Mouse (Mus musculus) retina, adult 2 months (tissue): Measurements from ENCODE around the gene Gsap.
"Not testable (repeated sequence)": the region's sequence is repeated elsewhere in the genome, so short reads cannot be mapped to it uniquely, and the experiment has no call there.

Experiments used
- DNase-seq: peaks from one replicate; pipeline ENCODE4 v3.0.0-alpha.2; 2012; ENCODE audit warnings: low read depth, low spot score

Gsap gene

DNA sequence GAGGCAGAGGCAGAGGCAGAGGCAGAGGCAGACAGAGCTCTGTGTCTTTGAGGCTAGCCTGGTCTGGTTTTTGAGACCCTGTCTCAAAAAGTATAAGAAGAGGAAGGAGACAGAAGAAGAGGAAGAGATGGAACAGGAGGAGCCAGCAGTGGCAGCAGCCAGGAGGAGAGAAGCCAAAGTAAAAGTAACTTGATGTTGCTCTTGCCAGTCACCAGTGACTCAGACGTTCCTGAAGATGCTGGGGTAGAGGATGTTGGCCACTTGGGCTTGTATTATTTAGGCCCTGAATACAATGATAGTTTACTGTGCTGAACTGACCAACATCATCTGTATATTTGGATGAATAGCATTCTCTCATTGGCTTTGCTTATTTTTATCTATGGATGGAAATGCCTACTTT is 142.5 kb downstream of the Gsap start:
- no peak for DNase-seq

DNA sequence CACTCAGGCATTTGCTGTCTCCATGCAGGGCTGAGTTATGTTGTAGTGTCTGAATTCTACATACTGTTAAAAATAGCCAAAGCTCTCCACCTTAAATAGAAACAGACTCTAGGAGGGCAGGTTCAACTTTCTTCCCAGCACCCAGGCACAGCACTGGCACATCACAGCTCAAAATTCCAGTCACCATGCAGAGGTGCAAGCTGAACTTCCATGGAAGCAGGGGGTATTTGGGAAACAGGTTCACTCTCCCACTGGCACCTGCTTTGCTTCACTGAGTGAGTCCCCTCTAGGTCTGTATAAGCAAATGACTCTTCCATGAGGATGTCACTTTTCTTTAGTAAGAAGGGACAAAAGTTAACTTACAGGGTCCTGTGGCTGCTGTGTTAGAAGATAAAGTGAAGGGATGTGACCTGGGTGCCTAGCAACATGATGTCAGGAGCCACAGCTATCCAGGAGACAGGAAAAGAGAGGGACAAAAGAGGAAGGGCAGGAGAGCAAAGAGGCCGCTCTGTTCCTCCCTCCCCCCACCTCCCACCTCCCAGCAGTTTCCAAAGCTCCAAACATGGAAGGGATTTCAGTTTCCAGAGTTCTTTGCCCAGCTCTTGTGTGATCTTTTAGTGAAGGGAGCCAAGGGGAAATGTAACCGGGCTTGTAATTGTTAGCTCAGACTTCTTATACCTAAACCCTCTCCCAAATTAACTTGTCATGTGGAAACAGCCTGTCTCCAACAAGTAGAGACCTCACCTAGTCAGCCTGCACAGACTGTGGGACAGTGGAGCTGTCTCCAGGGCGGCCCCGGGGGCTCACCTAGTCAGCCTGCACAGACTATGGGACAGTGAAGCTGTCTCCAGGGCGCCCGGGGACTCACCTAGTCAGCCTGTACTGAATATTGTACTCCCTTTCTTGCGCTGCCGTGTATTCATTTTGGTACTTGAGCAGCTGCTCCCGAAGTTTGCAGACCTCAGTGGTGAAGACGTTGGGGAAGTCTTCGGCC is 143.9 kb downstream of the Gsap start:
- DNase-seq: no peak

DNA sequence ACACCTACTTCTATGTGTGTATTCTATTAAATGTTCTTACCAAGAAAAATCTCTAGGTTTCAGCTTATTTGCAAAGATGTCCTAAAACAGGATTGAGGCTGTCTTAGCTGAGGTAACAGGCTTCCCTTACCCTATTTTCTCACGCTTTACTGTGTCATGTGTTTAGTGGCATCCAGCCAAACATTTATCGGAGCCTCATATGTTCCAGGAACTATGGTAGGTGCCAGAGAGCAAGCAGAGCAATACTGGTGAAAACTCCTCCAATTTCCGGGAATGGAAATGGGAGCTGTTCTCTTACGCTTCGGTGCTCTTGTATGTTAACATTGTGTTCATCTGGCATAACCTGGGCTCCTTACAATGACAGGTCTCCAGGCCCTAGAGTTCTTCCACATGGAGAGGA is 145.6 kb downstream of the Gsap start:
- DNase-seq: no peak

DNA sequence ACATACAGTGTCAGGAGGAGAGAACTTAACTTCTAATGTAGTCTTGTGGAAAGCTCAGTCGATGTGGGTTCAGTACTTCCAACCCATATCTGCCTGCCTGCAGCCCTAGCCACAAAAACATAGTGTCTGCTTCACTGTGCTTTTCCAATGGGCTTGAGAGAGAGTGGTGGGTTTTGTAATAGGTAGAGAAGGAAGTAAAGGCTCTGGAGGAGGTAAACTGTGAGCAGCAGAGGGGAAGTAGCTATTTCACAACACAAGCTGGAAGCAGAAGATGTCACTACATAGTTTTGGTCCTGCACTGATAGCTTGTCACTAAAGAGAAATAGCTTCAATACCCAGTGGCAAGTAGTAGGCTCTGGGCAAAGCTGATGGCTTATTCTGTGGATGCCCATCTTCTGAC is 146.1 kb downstream of the Gsap start:
- DNase-seq: no peak

DNA sequence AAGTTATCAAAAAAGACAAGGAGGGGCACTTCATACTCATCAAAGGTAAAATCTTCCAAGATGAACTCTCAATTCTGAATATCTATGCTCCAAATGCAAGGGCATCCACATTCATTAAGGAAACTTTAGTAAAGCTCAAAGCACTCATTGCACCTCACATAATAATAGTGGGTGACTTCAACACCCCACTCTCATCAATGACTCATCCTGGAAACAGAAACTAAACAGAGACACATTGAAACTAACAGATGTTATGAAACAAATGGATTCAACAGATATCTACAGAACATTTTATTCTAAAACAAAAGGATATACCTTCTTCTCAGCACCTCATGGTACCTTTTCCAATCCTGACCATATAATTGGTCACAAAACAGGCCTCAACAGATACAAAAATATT is 156.2 kb downstream of the Gsap start:
- DNase-seq: not testable (repeated sequence)

DNA sequence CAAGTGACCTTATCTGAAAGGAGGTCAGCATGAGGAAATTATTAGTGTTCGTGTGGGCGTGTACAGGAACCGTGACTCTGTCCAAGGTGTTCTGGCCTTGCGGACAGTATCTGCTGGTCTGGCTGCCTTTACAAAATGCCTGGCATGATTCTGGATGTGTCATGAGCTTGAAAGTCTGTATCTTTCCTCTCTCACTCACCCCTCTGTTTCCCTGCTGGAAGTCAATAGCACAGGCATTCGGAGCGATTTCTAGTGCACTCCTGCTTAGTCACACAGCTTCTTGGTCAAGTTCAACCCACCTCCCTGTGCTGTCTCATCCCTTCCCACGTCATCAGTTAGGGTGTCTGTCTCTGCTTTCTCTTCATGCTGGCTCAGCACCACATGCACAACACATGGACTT is 162.3 kb downstream of the Gsap start:
- DNase-seq: no peak

DNA sequence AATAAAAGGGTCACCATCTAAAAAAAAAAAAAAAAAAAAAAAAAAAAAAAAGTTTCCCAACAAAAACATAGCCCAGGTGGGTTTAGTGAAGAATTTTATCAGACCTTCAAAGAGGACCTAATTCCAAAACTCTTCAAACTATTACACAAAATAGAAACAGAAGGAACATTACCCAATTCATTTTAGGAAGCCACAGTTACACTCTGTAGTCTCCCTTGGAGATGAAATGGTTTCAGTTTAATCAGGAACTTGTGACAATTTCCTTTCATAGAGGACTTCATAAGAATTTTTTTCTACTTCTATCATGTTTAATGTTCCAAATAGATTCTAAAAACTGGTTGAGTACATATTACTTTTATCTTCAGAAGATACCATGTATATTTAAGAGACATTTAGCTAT is 165.6 kb downstream of the Gsap start:
- no peak for DNase-seq

DNA sequence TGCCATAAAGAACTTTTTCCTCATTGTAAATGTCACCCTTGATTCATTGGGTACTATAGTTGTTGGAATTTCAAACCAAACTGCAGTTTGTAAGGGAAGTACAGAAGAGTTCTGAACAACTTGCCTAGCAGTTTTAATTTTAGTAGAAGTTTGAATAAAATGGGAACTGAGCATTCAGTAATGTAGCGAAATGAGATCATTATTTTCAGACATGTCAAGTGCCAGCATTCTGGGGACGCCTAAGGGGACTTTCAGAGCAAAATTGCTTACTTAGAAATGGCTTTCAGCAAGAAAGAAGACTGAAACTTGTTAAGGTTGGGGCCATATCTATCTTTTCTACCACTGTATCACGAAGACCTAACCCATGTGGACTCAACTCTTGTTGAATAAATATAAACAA is 172.6 kb downstream of the Gsap start:
- no peak for DNase-seq

DNA sequence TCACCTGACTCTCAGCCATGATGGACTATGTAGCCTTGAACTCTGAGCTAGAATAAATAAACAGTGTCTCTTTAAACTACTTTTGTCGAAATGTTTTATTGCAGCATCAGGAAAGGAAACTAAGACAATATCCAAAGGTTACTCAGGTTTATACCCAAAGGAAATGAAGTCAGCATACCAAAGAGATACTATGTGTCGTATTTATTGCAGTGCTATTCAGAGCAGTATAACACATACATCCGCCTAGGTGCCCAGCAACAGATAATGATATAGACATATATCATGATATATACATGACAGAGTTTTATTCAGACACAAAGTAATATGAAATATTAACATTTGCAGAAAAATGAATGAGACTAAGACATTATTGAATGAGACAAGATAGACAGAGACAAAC is 177.3 kb downstream of the Gsap start:
- DNase-seq: no peak
